Mouse (Mus musculus) C3H10T1/2 (cell line): ENCODE measurements around the gene Plpp2. TPM values are rescaled to one million over a fixed set of nuclear protein-coding genes. Genes with fewer than 3 reads are reported as not detected.

Experiments used
- polyA plus RNA-seq, 2 experiments: library from polyadenylated mRNA; unstranded; fragments of >200 nt; fragmentation: generic; extraction: Trizol; gene quantifications; one replicate each; pipeline ENCODE4 v1.2.1; 2012; ENCODE audit warnings: missing spikeins in 2 of 2

Plpp2 gene
- 100 to 1,000 TPM; 138 to 392 TPM for polyA plus RNA-seq

DNA sequence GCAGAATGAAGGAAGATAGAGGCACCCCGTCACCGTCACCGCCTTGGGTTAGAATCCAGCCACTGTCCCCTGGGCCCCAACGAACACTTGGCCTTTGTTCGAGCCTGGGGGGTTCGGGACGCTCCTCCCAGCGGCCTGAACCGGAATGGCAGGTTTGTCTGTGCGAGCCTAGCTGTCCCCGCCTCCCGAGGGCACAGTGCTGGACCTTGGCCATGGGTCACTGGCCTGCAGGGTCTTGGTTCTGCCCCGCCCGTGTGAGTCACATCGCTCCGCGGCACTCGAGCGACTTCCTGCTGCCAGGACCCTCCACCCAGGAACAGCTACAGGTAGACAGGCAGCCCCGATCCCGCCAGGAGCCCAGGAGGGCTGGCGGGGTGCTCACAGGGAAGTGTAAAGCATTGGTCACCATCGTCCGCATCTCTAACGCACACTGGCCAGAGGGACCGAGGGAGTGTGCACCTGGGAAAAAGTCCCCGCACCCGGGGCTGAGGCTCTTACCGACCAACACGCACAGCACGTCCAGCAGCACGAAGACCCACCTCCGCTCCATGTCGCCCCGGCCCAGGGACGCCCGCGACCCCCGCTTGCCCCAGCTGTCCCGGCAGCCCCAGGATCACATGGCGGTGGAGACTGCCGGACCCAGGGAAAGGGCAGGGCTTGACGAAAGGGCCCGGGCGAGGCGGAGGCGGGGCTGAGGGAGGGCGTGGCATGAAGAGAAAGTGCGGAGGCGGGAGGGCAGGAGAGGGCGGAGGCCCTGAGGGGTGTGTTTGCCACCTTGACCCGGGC lies at the start of gene Plpp2:
TSS of gene Plpp2 (minus strand) at position 671 of the 786 bp plus-strand sequence.

GRCm38 (mm10) chr10:79554330-79555237 lies 21.0 kb upstream of the Plpp2 start, which contains the start of gene Mier2:
TSS of gene Mier2 (minus strand) at chr10:79555199.

Other genes with a start within 250 kb of the Plpp2 start
- gene Vmn2r82, start 177.3 kb downstream of the Plpp2 start, polyA plus RNA-seq, result not detected
- not detected for gene Vmn2r83, start 65.1 kb downstream of the Plpp2 start, polyA plus RNA-seq
- gene Mier2, start 21.4 kb upstream of the Plpp2 start, polyA plus RNA-seq, result 10 to 100 TPM; 13.3 to 35.6 TPM
- under 1 TPM in 1 of 2 experiments, not detected in 1; 0.04 TPM for gene Theg, start 53.5 kb upstream of the Plpp2 start, polyA plus RNA-seq
- gene C2cd4c, start 80.2 kb upstream of the Plpp2 start, polyA plus RNA-seq, result under 1 TPM; 0.37 to 0.70 TPM
- 1 to 10 TPM; 4.1 to 7.6 TPM for gene Shc2, start 104.1 kb upstream of the Plpp2 start, polyA plus RNA-seq
- under 1 TPM; 0.02 to 0.12 TPM for gene Odf3l2, start 111.9 kb upstream of the Plpp2 start, polyA plus RNA-seq
- gene Madcam1, start 130.8 kb upstream of the Plpp2 start, polyA plus RNA-seq, result under 1 TPM in 1 of 2 experiments, not detected in 1; 0.15 TPM
- gene Tpgs1, start 135.6 kb upstream of the Plpp2 start, polyA plus RNA-seq, result 100 to 1,000 TPM; 144 to 166 TPM
- gene Cdc34, start 148.4 kb upstream of the Plpp2 start, polyA plus RNA-seq, result 100 to 1,000 TPM in 1 of 2 experiments, 10 to 100 TPM in 1; 90.7 to 532 TPM
- gene Gzmm, start 155.2 kb upstream of the Plpp2 start, polyA plus RNA-seq, result 1 to 10 TPM in 1 of 2 experiments, under 1 TPM in 1; 0.26 to 1.4 TPM
- 1,000 to 10,000 TPM in 1 of 2 experiments, 100 to 1,000 TPM in 1; 956 to 1,508 TPM for gene Bsg, start 170.7 kb upstream of the Plpp2 start, polyA plus RNA-seq
- gene Hcn2, start 182.8 kb upstream of the Plpp2 start, polyA plus RNA-seq, result 1 to 10 TPM; 2.8 to 4.9 TPM
- 10 to 100 TPM; 66.4 to 68.7 TPM for gene Polrmt, start 212.8 kb upstream of the Plpp2 start, polyA plus RNA-seq
- under 1 TPM; 0.05 to 0.19 TPM for gene Fgf22, start 221.3 kb upstream of the Plpp2 start, polyA plus RNA-seq
- 100 to 1,000 TPM in 1 of 2 experiments, 10 to 100 TPM in 1; 81.0 to 105 TPM for gene Rnf126, start 233.2 kb upstream of the Plpp2 start, polyA plus RNA-seq
- 1 to 10 TPM; 4.7 to 6.0 TPM for gene Fstl3, start 243.5 kb upstream of the Plpp2 start, polyA plus RNA-seq